Mouse (Mus musculus) forebrain, embryonic 13.5 days (tissue): ENCODE data around the gene Akap14. TPM values are rescaled to one million over a fixed set of nuclear protein-coding genes. Genes with fewer than 3 reads are reported as not detected.

ENCODE experiments used
- polyA plus RNA-seq: library from polyadenylated mRNA; unstranded; fragments of >200 nt; fragmentation: Nextera tagmentation; extraction: Ambion mirVana; gene quantifications from 2 replicates; pipeline ENCODE4 v1.2.1, GENCODE M21; 2015

Akap14 gene
- polyA plus RNA-seq, 1 experiment from 2014 or later, result 0.27 TPM

Other genes starting within 250 kb of the Akap14 start
- gene Sept6, start 177.0 kb downstream of the Akap14 start, polyA plus RNA-seq, result 41.9 and 49.5 TPM in 2 replicates
- gene Sowahd, start 120.0 kb downstream of the Akap14 start, polyA plus RNA-seq, result not detected in 2 replicates
- gene Rpl39, start 83.4 kb downstream of the Akap14 start, polyA plus RNA-seq, result 399 and 495 TPM in 2 replicates
- gene Upf3b, start 58.5 kb downstream of the Akap14 start, polyA plus RNA-seq, result 32.1 and 34.5 TPM in 2 replicates
- 19.0 and 22.0 TPM in 2 replicates for gene Nkap, start 42.0 kb downstream of the Akap14 start, polyA plus RNA-seq
- 499 and 510 TPM in 2 replicates for gene Ndufa1, start 22.3 kb upstream of the Akap14 start, polyA plus RNA-seq
- 13.6 and 14.4 TPM in 2 replicates for gene Rnf113a1, start 22.4 kb upstream of the Akap14 start, polyA plus RNA-seq
- not detected in 2 replicates for gene Gm9, start 42.2 kb upstream of the Akap14 start, polyA plus RNA-seq
- not detected in 2 replicates for gene Rhox1, start 53.4 kb upstream of the Akap14 start, polyA plus RNA-seq
- not detected in 2 replicates for gene Rhox2a, start 76.1 kb upstream of the Akap14 start, polyA plus RNA-seq
- not detected in 2 replicates for gene Rhox3a, start 81.1 kb upstream of the Akap14 start, polyA plus RNA-seq
- not detected in 2 replicates for gene Rhox4a, start 96.5 kb upstream of the Akap14 start, polyA plus RNA-seq
- gene Rhox3a2, start 211.2 kb upstream of the Akap14 start, polyA plus RNA-seq, result not detected in 2 replicates
- not detected in 2 replicates for gene Rhox4a2, start 222.0 kb upstream of the Akap14 start, polyA plus RNA-seq
- not detected in 2 replicates for gene Rhox2b, start 243.2 kb upstream of the Akap14 start, polyA plus RNA-seq